Mouse (Mus musculus) brain, embryonic 14.5 days (tissue): Measurements from ENCODE around the gene Trim28.

Experiments
- CTCF ChIP-seq: fragments of 200-500 bp; IDR thresholded peaks from 2 replicates; pipeline ENCODE4 v1.5.1; 2012; ENCODE audit warnings: inconsistent platforms, mild to moderate bottlenecking, moderate library complexity, borderline replicate concordance; ENCODE audit not compliant: insufficient read depth, insufficient read length; ENCODE audit errors: extremely low read depth
- POLR2A ChIP-seq: fragments of 200-500 bp; IDR thresholded peaks from 2 replicates; pipeline ENCODE4 v1.6.1; 2012; ENCODE audit warnings: mild to moderate bottlenecking, inconsistent platforms, borderline replicate concordance; ENCODE audit not compliant: poor library complexity, insufficient read depth, insufficient read length, severe bottlenecking; ENCODE audit errors: extremely low read depth

- TF ChIP-seq POLR2A (peak; percentile 89), CTCF (no peak)
Observed at GRCm38 (mm10) chr7:13023928-13024731, 25.2 kb downstream of the Trim28 start.
